Mouse (Mus musculus) heart, embryonic 12.5 days (tissue): Measurements from ENCODE around the gene Dmrtc1c2. TPM values are rescaled to one million over a fixed set of nuclear protein-coding genes. Genes with fewer than 3 reads are reported as not detected.
"Not testable (repeated sequence)": the region's sequence is repeated elsewhere in the genome, so short reads cannot be mapped to it uniquely, and the experiment has no call there.

Experiments used
- ATAC-seq: fragments of 200-750 bp; cut with Nextera tagmentation; 2 replicates; pipeline ENCODE4 v1.8.0; 2017; ENCODE audit warnings: moderate TSS enrichment, moderate library complexity; ENCODE audit not compliant: insufficient number of reproducible peaks, low FRiP score
- H3K27ac ChIP-seq: fragments of 300-500 bp; sonication (generic); 2 replicates; pipeline ENCODE4 v1.5.1; 2016; ENCODE audit warnings: mild to moderate bottlenecking, moderate library complexity; ENCODE audit not compliant: poor library complexity, severe bottlenecking
- H3K27me3 ChIP-seq: fragments of 300-500 bp; sonication (generic); replicated peaks from 2 replicates; pipeline ENCODE4 v1.6.1; 2016; ENCODE audit warnings: mild to moderate bottlenecking, moderate library complexity
- H3K36me3 ChIP-seq: fragments of 300-500 bp; sonication (generic); 2 replicates; pipeline ENCODE4 v1.6.1; 2016; ENCODE audit warnings: mild to moderate bottlenecking, moderate library complexity
- H3K4me1 ChIP-seq: fragments of 300-500 bp; sonication (generic); replicated peaks from 2 replicates; pipeline ENCODE4 v1.6.1; 2016; ENCODE audit warnings: mild to moderate bottlenecking
- H3K4me2 ChIP-seq: fragments of 300-500 bp; sonication (generic); 2 replicates; pipeline ENCODE4 v1.6.1; 2016; ENCODE audit warnings: mild to moderate bottlenecking, moderate library complexity
- H3K4me3 ChIP-seq: fragments of 300-500 bp; sonication (generic); 2 replicates; pipeline ENCODE4 v1.5.1; 2016; ENCODE audit warnings: mild to moderate bottlenecking
- H3K9ac ChIP-seq: fragments of 300-500 bp; sonication (generic); 2 replicates; pipeline ENCODE4 v1.6.1; 2016; ENCODE audit warnings: mild to moderate bottlenecking, moderate library complexity
- H3K9me3 ChIP-seq: fragments of 300-500 bp; sonication (generic); replicated peaks from 2 replicates; pipeline ENCODE4 v1.6.1; 2016; ENCODE audit warnings: mild to moderate bottlenecking, moderate library complexity
- WGBS: fragments of 180-500 bp; shearing (Covaris S2); methylation state at CpG from one replicate; pipeline ENCODE4 v1.1.7; 2016; 5-methylcytosine and 5-hydroxymethylcytosine counted together
- polyA plus RNA-seq: library from polyadenylated mRNA; unstranded; fragments of >200 nt; fragmentation: Nextera tagmentation; extraction: Ambion mirVana; gene quantifications from 2 replicates; pipeline ENCODE4 v1.2.1, GENCODE M21; 2016

The Dmrtc1c2 gene
- not detected in 2 replicates for polyA plus RNA-seq

GRCm38 (mm10) chrX:102854516-102854915, at the start of gene Dmrtc1c2:
TSS of gene Dmrtc1c2 (minus strand) at chrX:102854616.
- 91% methylated on average over 5 of the region's 13 CpGs for WGBS
- not testable (repeated sequence) for ATAC-seq, H3K9me3 ChIP-seq, H3K4me3 ChIP-seq, H3K27me3 ChIP-seq, H3K27ac ChIP-seq, H3K4me2 ChIP-seq, H3K4me1 ChIP-seq, H3K9ac ChIP-seq, H3K36me3 ChIP-seq

GRCm38 (mm10) chrX:102867871-102868270, 13.5 kb upstream of the Dmrtc1c2 start, which contains the start of gene 1700031F05Rik:
TSS of gene 1700031F05Rik (minus strand) at chrX:102867971.
- 77% methylated on average over 6 of the region's 6 CpGs for WGBS
- H3K27me3 ChIP-seq, result no peaks in the 10 kb centered on the region; the same call in 1 of the 2 replicates
- no peak within 1 kb of the TSS for H3K27ac ChIP-seq
- no peak within 1 kb of the TSS for H3K9ac ChIP-seq
- no peak within 1 kb of the TSS for H3K4me3 ChIP-seq
- ATAC-seq, result no peak
- no peaks in the 10 kb centered on the region for H3K4me1 ChIP-seq
- no peak within 1 kb of the TSS for H3K4me2 ChIP-seq
- H3K9me3 ChIP-seq, result no peaks in the 10 kb centered on the region
- H3K36me3 ChIP-seq, result no peaks in the 10 kb centered on the region

GRCm38 (mm10) chrX:102812311-102812710, 42.1 kb downstream of the Dmrtc1c2 start:
- H3K4me3 ChIP-seq, result no peak overlapping the region
- 0 out of 2 replicates have a peak, but pooled peaks cover 5% of the 10 kb centered on the region for H3K27me3 ChIP-seq
- H3K36me3 ChIP-seq, result no peaks in the 10 kb centered on the region
- WGBS, result 50% methylated on average over 4 of the region's 4 CpGs
- no peak overlapping the region for H3K9ac ChIP-seq
- ATAC-seq, result no peak
- no peak overlapping the region for H3K4me2 ChIP-seq
- no peaks in the 10 kb centered on the region for H3K9me3 ChIP-seq
- H3K27ac ChIP-seq, result no peak overlapping the region
- no peaks in the 10 kb centered on the region for H3K4me1 ChIP-seq

- not testable (repeated sequence) for H3K9ac ChIP-seq, H3K27me3 ChIP-seq, H3K4me2 ChIP-seq, H3K9me3 ChIP-seq, H3K36me3 ChIP-seq, H3K27ac ChIP-seq, ATAC-seq, H3K4me3 ChIP-seq, H3K4me1 ChIP-seq
- no CpG with 5 or more reads among the region's 14 CpGs for WGBS
These were observed 51.8 kb downstream of the Dmrtc1c2 start, which contains the start of gene Dmrtc1c1 for GRCm38 (mm10) chrX:102802663-102803062. TSS of gene Dmrtc1c1 (plus strand) at chrX:102802963.

Other genes with a start within 250 kb of the Dmrtc1c2 start
- 12.5 and 12.8 TPM in 2 replicates for gene Phka1, start 210.4 kb downstream of the Dmrtc1c2 start, polyA plus RNA-seq
- not detected in 2 replicates for gene Gm3880, start 167.6 kb downstream of the Dmrtc1c2 start, polyA plus RNA-seq
- gene Gm9112, start 147.0 kb downstream of the Dmrtc1c2 start, polyA plus RNA-seq, result not detected in 2 replicates
- gene Dmrtc1b, start 146.8 kb downstream of the Dmrtc1c2 start, polyA plus RNA-seq, result not detected in 2 replicates
- not detected in 2 replicates for gene Dmrtc1c1, start 51.7 kb downstream of the Dmrtc1c2 start, polyA plus RNA-seq
- not detected in 2 replicates for gene 1700031F05Rik, start 13.4 kb upstream of the Dmrtc1c2 start, polyA plus RNA-seq
- 0.18 and 0.33 TPM in 2 replicates for gene Dmrtc1a, start 54.1 kb upstream of the Dmrtc1c2 start, polyA plus RNA-seq
- gene 1700011M02Rik, start 54.3 kb upstream of the Dmrtc1c2 start, polyA plus RNA-seq, result not detected in 2 replicates
- not detected in 2 replicates for gene 1700018G05Rik, start 73.8 kb upstream of the Dmrtc1c2 start, polyA plus RNA-seq